Mouse (Mus musculus) frontal cortex, postnatal 25 days (tissue): ENCODE data around the gene Eno2.
"Not testable (repeated sequence)": the region's sequence is repeated elsewhere in the genome, so short reads cannot be mapped to it uniquely, and the experiment has no call there.

Source experiments
- DNase-seq, 2 experiments: peaks; one replicate each; pipeline ENCODE4 v3.0.0; 2022; ENCODE audit warnings: low spot score in 2 of 2

Gene Eno2

DNA sequence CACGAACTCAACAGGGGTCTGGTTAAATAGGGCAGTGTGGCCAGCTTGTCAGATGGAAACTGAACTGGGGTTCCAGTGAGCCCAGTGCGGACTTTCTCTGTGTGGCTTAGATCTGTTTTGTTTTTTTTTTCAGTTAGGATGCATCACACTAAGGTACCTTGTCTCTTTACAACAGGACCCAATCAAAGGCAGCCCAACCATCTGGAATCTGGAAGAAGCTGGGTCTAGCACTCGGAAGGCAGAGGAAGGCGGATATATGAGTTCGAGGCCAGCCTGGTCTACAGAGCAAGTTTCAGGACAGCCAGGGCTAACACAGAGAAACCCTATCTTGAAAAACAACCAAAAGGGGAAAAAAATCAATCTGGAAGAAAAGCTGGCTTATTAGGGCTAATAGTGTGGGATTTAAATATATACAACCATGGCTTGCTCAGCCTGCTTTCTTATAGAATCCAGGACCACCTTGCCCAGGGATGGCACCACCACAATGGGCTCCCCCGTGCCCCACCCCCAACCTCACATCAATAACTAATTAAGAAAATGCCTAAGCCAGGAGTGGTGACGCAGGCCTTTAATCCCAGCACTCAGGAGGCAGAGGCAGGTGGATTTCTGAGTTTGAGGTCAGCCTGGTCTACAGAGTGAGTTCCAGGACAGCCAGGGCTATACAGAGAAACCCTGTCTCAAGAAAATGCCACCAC lies 37.1 kb upstream of the Eno2 start:
- no peak for DNase-seq

- peak; percentile 89 to 97 for DNase-seq
Observed at GRCm38 (mm10) chr6:124805341-124806321, 36.2 kb upstream of the Eno2 start.

GRCm38 (mm10) chr6:124804341-124804740 lies 34.9 kb upstream of the Eno2 start:
- DNase-seq: no peak

GRCm38 (mm10) chr6:124803691-124804090 lies 34.2 kb upstream of the Eno2 start:
- DNase-seq: not testable (repeated sequence)

DNA sequence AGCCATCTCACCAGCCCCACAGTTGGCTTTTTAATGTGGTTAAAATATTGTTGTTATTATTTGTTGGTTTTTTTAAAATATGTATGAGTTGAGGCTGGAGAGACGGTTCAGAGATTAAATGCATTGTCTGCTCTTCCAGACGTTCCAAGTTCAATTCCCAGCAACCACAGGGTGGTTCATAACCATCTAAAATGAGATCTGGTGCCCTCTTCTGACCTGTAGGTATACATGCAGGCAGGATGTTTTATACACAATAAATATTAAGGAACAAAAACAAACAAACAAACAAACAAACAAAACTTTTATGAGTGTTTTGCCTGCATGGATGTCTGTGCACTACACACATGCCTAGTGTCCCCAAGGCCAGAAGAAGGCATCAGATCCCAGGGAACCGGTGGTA lies 33.6 kb upstream of the Eno2 start:
- no peak for DNase-seq

- DNase-seq: not testable (repeated sequence)
Observed at GRCm38 (mm10) chr6:124802400-124802799, 32.9 kb upstream of the Eno2 start.

GRCm38 (mm10) chr6:124796200-124796599 lies 26.7 kb upstream of the Eno2 start:
- no peak for DNase-seq

DNA sequence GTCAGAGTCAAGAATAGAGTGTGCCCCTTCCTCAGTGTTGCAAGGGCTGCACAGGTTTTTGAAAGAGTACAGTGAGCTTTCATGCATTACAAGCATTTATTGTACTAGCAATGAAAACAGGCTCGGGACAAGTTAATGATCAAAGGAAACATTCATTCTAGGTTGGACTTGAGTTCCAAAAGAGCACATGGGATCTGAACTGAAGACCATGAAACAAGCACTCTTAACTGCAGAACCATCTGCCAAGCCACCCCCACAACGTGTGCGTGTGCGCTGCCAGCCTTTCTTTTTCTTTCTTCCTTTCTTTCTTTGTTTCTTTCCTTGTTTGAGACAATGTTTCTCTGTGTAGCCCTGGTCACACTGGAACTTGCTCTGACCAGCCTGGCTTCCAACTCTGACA lies 26.3 kb upstream of the Eno2 start:
- no peak for DNase-seq

- DNase-seq: no peak
Observed at GRCm38 (mm10) chr6:124791911-124792310, 22.4 kb upstream of the Eno2 start.

DNA sequence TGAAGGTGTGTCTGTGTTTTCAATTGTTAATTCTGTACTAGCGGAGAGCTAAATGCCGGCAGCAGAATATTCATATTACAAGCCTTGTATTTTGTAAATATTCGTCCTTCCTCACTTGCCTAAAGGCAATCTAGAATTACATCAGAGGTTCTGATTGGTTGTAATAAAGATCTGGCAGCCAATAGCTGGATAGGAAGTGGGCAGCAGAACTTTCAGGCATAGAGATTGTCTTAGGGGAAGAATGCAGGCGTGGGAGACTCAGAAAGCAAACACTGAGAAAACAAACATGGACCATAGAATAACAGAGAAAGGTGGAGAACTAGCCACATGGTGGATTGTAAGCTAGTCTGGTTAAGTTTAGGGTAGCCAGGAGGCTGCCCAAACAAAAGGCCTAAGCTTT lies 20.6 kb upstream of the Eno2 start:
- no peak for DNase-seq

- DNase-seq: no peak
Observed at GRCm38 (mm10) chr6:124789519-124789918, 20.0 kb upstream of the Eno2 start.

- no peak for DNase-seq
Observed at GRCm38 (mm10) chr6:124787722-124788121, 18.2 kb upstream of the Eno2 start.

GRCm38 (mm10) chr6:124786756-124787420 lies 17.4 kb upstream of the Eno2 start:
- no peak for DNase-seq

DNA sequence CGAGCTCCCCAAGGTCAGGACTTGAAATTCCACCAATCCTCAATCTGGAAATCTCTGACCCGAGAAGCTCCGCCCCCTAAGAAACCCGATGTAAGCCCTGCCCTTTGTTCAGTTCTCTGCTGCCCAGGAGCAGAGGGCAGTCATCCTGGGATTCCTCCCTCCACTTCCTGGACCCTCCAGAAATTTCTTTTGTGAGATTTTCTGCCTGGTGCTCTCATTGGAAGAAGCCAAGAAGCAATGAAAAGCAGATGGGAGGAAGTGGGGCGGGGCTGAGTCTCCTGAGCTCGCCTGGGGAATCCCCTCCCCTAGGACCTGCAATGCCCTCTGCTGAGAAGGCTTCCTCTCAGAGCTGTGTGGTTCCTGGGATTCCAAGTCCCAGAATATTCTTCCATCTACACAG lies 13.0 kb upstream of the Eno2 start:
- no peak for DNase-seq

- no peak for DNase-seq
Observed at GRCm38 (mm10) chr6:124780917-124781316, 11.4 kb upstream of the Eno2 start.

DNA sequence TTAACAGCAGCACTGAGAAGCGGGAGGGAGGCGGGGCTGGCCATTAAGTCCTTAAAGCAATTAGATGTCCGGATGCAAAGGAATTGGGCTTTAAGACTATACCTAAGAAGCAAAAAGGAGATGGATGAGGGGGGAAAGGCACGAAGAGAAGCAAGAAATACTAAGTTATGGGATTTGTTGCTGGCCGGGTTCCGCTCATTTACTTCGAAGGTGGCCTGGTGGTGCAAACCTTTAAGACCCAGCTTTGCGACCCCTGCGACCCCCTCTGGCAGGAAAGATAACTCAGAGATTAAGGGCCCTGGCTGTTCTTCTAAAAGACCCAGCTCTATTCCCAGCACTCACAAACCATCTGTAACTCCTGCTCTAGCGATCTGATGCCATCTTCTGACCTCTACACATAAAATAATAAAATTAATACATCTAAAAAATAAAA lies 10.5 kb upstream of the Eno2 start:
- DNase-seq: no peak

DNA sequence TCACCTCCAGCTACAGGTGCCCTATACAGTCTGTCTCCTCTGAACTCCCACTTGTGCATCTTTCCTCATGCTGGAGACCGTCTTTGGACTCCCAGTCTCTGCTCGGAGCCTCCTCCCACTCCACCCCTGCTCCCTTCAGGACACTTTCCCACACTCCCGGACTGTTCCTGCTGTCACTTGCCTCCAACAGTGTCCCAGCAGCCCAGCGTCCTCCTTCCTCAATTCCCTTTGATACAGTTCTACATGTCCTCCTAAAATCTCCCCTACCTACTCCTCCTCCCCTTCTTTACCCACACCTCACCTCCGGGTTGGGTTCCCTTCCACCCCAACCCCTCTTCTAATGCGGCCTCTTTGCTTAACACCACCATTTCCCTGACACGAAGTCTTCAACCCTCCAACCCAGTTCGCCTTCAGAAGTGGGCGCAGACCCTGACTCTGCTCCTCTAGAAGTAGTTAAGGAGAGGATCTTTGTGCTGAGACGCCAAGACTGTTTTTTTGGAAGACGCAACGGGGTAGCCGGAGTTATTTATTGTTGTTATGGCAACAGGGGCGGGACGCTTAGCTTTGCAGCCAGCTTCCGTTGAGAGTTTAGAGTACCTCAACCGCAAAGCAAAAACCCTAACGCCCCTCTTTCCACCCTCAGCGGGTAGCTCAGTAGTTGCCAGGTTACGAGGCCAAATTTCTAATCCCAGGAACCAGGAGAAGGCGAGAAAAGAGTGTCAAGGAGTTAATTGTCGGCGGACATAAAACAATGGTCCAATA lies 9.9 kb upstream of the Eno2 start, which contains the start of gene Lrrc23:
Gene Lrrc23 (minus strand): TSS at position 506 of the 762 bp plus-strand sequence.
- no peak for DNase-seq

- no peak for DNase-seq
Observed at GRCm38 (mm10) chr6:124770511-124770910, 1.0 kb upstream of the Eno2 start.

DNA sequence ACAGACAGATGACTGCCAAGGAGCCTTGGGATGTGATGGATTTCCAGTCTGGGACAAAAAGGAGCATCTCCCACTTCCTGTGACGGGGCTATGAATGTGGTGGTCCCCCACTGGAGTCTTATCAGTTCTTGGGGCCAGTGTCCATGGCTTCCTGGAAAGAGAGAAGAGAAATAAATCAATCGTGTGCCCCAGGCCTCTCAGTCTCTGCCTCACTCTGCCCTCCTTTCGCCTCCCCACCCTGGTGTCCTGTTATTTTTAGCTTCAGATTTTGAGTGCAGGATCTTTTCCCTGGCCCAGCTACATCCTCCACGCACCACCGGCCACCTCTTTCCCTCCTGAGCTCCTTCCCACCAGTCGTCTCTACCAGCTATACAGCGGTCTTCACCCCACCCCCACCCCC lies 540 bp upstream of the Eno2 start:
- no peak for DNase-seq

GRCm38 (mm10) chr6:124768704-124769044 lies 799 bp downstream of the Eno2 start:
- DNase-seq: no peak

- DNase-seq: no peak
Observed at GRCm38 (mm10) chr6:124767920-124768703, 1.4 kb downstream of the Eno2 start.
